Mouse (Mus musculus) cerebellum, adult 11 months (tissue): ENCODE measurements around the gene Eva1a.

Experiments used
- DNase-seq: peaks from one replicate; pipeline ENCODE4 v3.0.0; 2022

Eva1a gene

GRCm38 (mm10) chr6:82129630-82130217, 88.9 kb downstream of the Eva1a start:
- DNase-seq, result no peak

GRCm38 (mm10) chr6:82132876-82133591, 92.2 kb downstream of the Eva1a start:
- DNase-seq, result no peak

DNA sequence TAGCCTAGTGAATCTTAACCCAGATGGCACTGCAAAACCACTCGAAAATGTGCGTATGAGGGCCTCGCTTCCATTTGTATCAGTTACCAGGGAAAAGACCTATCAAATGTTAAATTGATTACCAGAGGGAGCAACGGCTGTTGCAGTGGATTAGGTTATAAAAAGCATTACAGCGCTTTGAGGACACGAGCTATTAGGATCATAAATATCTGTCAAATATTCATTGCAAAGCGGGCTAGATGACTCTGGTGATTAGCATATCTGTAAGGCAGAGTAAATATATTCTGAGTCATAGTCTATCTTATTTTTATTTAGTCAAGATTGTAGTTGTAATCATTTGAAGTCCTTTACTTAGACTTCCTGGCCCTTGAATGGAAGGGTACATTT, 92.7 kb downstream of the Eva1a start:
- no peak for DNase-seq

- no peak for DNase-seq
These were observed 95.3 kb downstream of the Eva1a start for GRCm38 (mm10) chr6:82135959-82136712.
